Mouse (Mus musculus) liver, embryonic 14.5 days (tissue): ENCODE data around the gene Tmem248. TPM values are rescaled to one million over a fixed set of nuclear protein-coding genes. Genes with fewer than 3 reads are reported as not detected.

Experiments used
- ATAC-seq: fragments of 200-750 bp; cut with Nextera tagmentation; 2 replicates; pipeline ENCODE4 v1.8.0; 2017; ENCODE audit warnings: moderate number of reproducible peaks, mild to moderate bottlenecking, moderate library complexity; ENCODE audit not compliant: insufficient read depth
- DNase-seq, 3 experiments: peaks; one replicate each; pipeline ENCODE4 v3.0.0-alpha.2; 2012 to 2013; ENCODE audit warnings: low read depth in 3 of 3, low spot score in 3 of 3
- H3K27ac ChIP-seq: fragments of 300-500 bp; sonication (generic); 2 replicates; pipeline ENCODE4 v1.5.1; 2014; ENCODE audit warnings: moderate library complexity, mild to moderate bottlenecking, control low read depth, inconsistent platforms
- H3K27me3 ChIP-seq: fragments of 300-500 bp; sonication (generic); 2 replicates; pipeline ENCODE4 v1.6.1; 2014; ENCODE audit warnings: mild to moderate bottlenecking, low read length, moderate library complexity; ENCODE audit not compliant: control insufficient read depth, insufficient read depth
- H3K36me3 ChIP-seq: fragments of 300-500 bp; sonication (generic); replicated peaks from 2 replicates; pipeline ENCODE4 v1.6.1; 2014; ENCODE audit warnings: low read depth; ENCODE audit not compliant: control insufficient read depth, insufficient read depth
- H3K4me1 ChIP-seq, 2 experiments: fragments of 200-500 bp in 1 of 2; fragments of 300-500 bp in 1 of 2; sonication (generic) in 1 of 2; replicated peaks; 2 replicates each; pipeline ENCODE4 v1.6.1; 2012 to 2014; ENCODE audit warnings: antibody characterized with exemption in 1 of 2, inconsistent platforms in 1 of 2, low read length in 1 of 2; ENCODE audit not compliant: control insufficient read depth in 2 of 2, insufficient read depth in 2 of 2
- H3K4me2 ChIP-seq: fragments of 300-500 bp; sonication (generic); 2 replicates; pipeline ENCODE4 v1.6.1; 2014; ENCODE audit warnings: low read depth, mild to moderate bottlenecking, control low read depth, moderate library complexity
- H3K4me3 ChIP-seq, 2 experiments: fragments of 200-500 bp in 1 of 2; fragments of 300-500 bp in 1 of 2; sonication (generic) in 1 of 2; 2 replicates each; pipeline ENCODE4 v1.5.1; 2012 to 2014; ENCODE audit warnings: low read depth in 2 of 2, low read length in 2 of 2, mild to moderate bottlenecking in 2 of 2, control low read depth in 1 of 2, inconsistent platforms in 1 of 2, moderate library complexity in 1 of 2; ENCODE audit not compliant: insufficient read depth in 1 of 2
- H3K9ac ChIP-seq: fragments of 300-500 bp; sonication (generic); replicated peaks from 2 replicates; pipeline ENCODE4 v1.6.1; 2014; ENCODE audit warnings: mild to moderate bottlenecking, control low read depth, moderate library complexity
- H3K9me3 ChIP-seq: fragments of 300-500 bp; sonication (generic); 2 replicates; pipeline ENCODE4 v1.6.1; 2016; ENCODE audit warnings: low read length, mixed read lengths; ENCODE audit not compliant: control insufficient read depth
- CTCF ChIP-seq: IDR thresholded peaks from 2 replicates; pipeline ENCODE4 v1.5.1; 2016; ENCODE audit warnings: antibody characterized with exemption, low read depth, control low read depth
- EP300 ChIP-seq: IDR thresholded peaks from 2 replicates; pipeline ENCODE4 v1.6.1; 2016; ENCODE audit warnings: antibody characterized with exemption, low read depth
- WGBS: fragments of 180-500 bp; shearing (Covaris S2); extraction: QIAGEN DNeasy Blood & Tissue Kit; methylation state at CpG from one replicate; pipeline ENCODE4 v1.1.7; 2014; ENCODE audit not compliant: insufficient replicate concordance; 5-methylcytosine and 5-hydroxymethylcytosine counted together
- polyA plus RNA-seq, 2 experiments: library from polyadenylated mRNA; depleted of rRNA in 1 of 2; stranded (reverse) in 1 of 2; unstranded in 1 of 2; fragments of >200 nt; fragmentation: Nextera tagmentation in 1 of 2; extraction: Ambion mirVana in 1 of 2; gene quantifications; 2 replicates each; pipeline versions ENCODE4 v1.2.1 to v1.2.3; 2012 to 2014

Gene Tmem248
- polyA plus RNA-seq, 2 experiments: 14.1 to 25.4 TPM

GRCm38 (mm10) chr5:130221760-130222145, 4.9 kb downstream of the Tmem248 start:
- Histone ChIP-seq H3K27me3 (no peaks in the 10 kb centered on the region), H3K4me3 (peak overlapping the region; percentile 88 to 99), H3K9ac (peak overlapping the region; percentile 91), H3K4me2 (peak overlapping the region; percentile 96), H3K27ac (peak overlapping the region; percentile 74), H3K36me3 (peaks cover 6% of the 10 kb centered on the region; the same call in 1 of the 2 replicates), H3K4me1 (peaks cover 18 to 19% of the 10 kb centered on the region in 2 experiments), H3K9me3 (no peaks in the 10 kb centered on the region)
- no peak for TF ChIP-seq CTCF
- no peak for TF ChIP-seq EP300
- 2% methylated on average over 10 of the region's 10 CpGs for WGBS
- DNase-seq (no peak), ATAC-seq (peak; percentile 42)

- H3K9me3 ChIP-seq: no peaks in the 10 kb centered on the region
- H3K27me3 ChIP-seq: no peaks in the 10 kb centered on the region
- peak overlapping the region; percentile 96 for H3K4me2 ChIP-seq
- peaks cover 6% of the 10 kb centered on the region; the same call in 1 of the 2 replicates for H3K36me3 ChIP-seq
- TF ChIP-seq CTCF: peak; percentile 83
- TF ChIP-seq EP300: no peak
- H3K9ac ChIP-seq: peak overlapping the region; percentile 91
- peak overlapping the region; percentile 88 to 99 for H3K4me3 ChIP-seq
- peaks cover 19 to 21% of the 10 kb centered on the region in 2 experiments for H3K4me1 ChIP-seq
- peak overlapping the region; percentile 83 for H3K27ac ChIP-seq
- WGBS: under 1% methylated on average over 88 of the region's 88 CpGs
- peak; percentile 76 to 83 (median 81) for DNase-seq
- peak; percentile 88 for ATAC-seq
Observed at GRCm38 (mm10) chr5:130222146-130223004, 5.5 kb downstream of the Tmem248 start.

- DNase-seq (no peak), ATAC-seq (no peak)
- Histone ChIP-seq H3K4me2 (no peak overlapping the region), H3K4me3 (no peak overlapping the region), H3K9me3 (no peaks in the 10 kb centered on the region), H3K27me3 (no peaks in the 10 kb centered on the region), H3K4me1 (peaks cover 10 to 14% of the 10 kb centered on the region in 2 experiments), H3K27ac (no peak overlapping the region), H3K36me3 (peaks cover 29% of the 10 kb centered on the region), H3K9ac (no peak overlapping the region)
- 88% methylated on average over 3 of the region's 3 CpGs for WGBS
- TF ChIP-seq EP300 (no peak), CTCF (no peak)
Observed at GRCm38 (mm10) chr5:130226790-130227189, 9.9 kb downstream of the Tmem248 start.

GRCm38 (mm10) chr5:130228120-130228519, 11.2 kb downstream of the Tmem248 start:
- no peak for DNase-seq
- no peak for TF ChIP-seq CTCF
- no peak for TF ChIP-seq EP300
- no peak overlapping the region for H3K9ac ChIP-seq
- H3K4me3 ChIP-seq: no peak overlapping the region
- ATAC-seq: no peak
- H3K9me3 ChIP-seq: no peaks in the 10 kb centered on the region
- WGBS: 77% methylated on average over 4 of the region's 4 CpGs
- H3K36me3 ChIP-seq: peaks cover 41% of the 10 kb centered on the region
- no peak overlapping the region for H3K4me2 ChIP-seq
- H3K4me1 ChIP-seq: peaks cover 9 to 12% of the 10 kb centered on the region in 2 experiments
- no peaks in the 10 kb centered on the region for H3K27me3 ChIP-seq
- no peak overlapping the region for H3K27ac ChIP-seq

GRCm38 (mm10) chr5:130236302-130236701, 19.4 kb downstream of the Tmem248 start:
- H3K9ac ChIP-seq: no peak overlapping the region
- TF ChIP-seq EP300 (no peak), CTCF (no peak)
- 81% methylated on average over 8 of the region's 8 CpGs for WGBS
- no peaks in the 10 kb centered on the region for H3K4me1 ChIP-seq
- no peaks in the 10 kb centered on the region for H3K27me3 ChIP-seq
- H3K36me3 ChIP-seq: peaks cover 87% of the 10 kb centered on the region
- DNase-seq (no peak), ATAC-seq (no peak)
- H3K9me3 ChIP-seq: no peaks in the 10 kb centered on the region
- no peak overlapping the region for H3K27ac ChIP-seq
- no peak overlapping the region for H3K4me3 ChIP-seq
- H3K4me2 ChIP-seq: no peak overlapping the region
